Mouse (Mus musculus) thymus, postnatal 0 days (tissue): ENCODE data around the gene Oscp1. TPM values are rescaled to one million over a fixed set of nuclear protein-coding genes. Genes with fewer than 3 reads are reported as not detected.

ENCODE experiments used
- polyA plus RNA-seq: library from polyadenylated mRNA; unstranded; fragments of >200 nt; fragmentation: Nextera tagmentation; extraction: Ambion mirVana; gene quantifications from 2 replicates; pipeline ENCODE4 v1.2.1, GENCODE M21; 2015

The Oscp1 gene
- polyA plus RNA-seq, 1 experiment from 2014 or later, result 5.0 TPM

Other genes starting within 250 kb of the Oscp1 start
- gene Csf3r, start 34.0 kb upstream of the Oscp1 start, polyA plus RNA-seq, result 0.43 and 0.48 TPM in 2 replicates
- gene Mrps15, start 11.6 kb upstream of the Oscp1 start, polyA plus RNA-seq, result 118 and 143 TPM in 2 replicates
- gene Lsm10, start 38.1 kb downstream of the Oscp1 start, polyA plus RNA-seq, result 55.9 and 61.0 TPM in 2 replicates
- gene Stk40, start 45.4 kb downstream of the Oscp1 start, polyA plus RNA-seq, result 26.5 and 28.8 TPM in 2 replicates
- gene Eva1b, start 89.2 kb downstream of the Oscp1 start, polyA plus RNA-seq, result 28.2 and 28.7 TPM in 2 replicates
- gene Sh3d21, start 104.9 kb downstream of the Oscp1 start, polyA plus RNA-seq, result 2.2 and 2.7 TPM in 2 replicates
- 173 and 202 TPM in 2 replicates for gene Thrap3, start 144.2 kb downstream of the Oscp1 start, polyA plus RNA-seq
- gene Map7d1, start 197.8 kb downstream of the Oscp1 start, polyA plus RNA-seq, result 15.9 and 18.2 TPM in 2 replicates
- 112 and 123 TPM in 2 replicates for gene Trappc3, start 203.8 kb downstream of the Oscp1 start, polyA plus RNA-seq
- 3.1 and 3.5 TPM in 2 replicates for gene Col8a2, start 228.2 kb downstream of the Oscp1 start, polyA plus RNA-seq